Mouse (Mus musculus) B cell, adult (primary cell): Measurements from ENCODE around the gene Dcpp3. TPM values are rescaled to one million over a fixed set of nuclear protein-coding genes. Genes with fewer than 3 reads are reported as not detected.

Experiments used
- total RNA-seq: library from RNA; stranded (reverse); gene quantifications from 4 replicates; pipeline ENCODE4 v1.2.4, GENCODE M21; 2023; ENCODE audit not compliant: inconsistent age

The Dcpp3 gene
- not detected in 4 replicates for total RNA-seq

DNA sequence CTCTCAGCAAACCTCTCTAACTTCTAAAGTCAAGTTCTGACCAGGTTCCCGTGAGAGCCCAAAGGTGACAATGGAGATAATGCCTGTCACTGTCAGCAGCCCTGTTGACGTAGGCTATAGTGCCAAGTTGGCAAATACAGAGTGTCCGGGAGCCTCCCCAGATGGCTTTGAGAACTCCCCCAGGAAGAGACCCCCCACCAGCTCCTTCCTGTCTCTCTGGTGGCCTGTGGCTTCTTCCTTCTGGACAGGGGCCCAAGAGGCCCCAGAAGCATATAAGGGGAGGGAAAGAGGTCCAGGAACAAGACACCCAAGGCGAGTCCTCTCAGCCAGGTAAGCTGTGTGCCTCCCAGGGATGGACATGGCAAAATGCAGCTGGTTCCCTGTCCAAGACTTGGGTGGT lies at the start of gene Dcpp3:
Gene Dcpp3, plus strand, starts transcription at position 301 of the 400 bp plus-strand sequence.

DNA sequence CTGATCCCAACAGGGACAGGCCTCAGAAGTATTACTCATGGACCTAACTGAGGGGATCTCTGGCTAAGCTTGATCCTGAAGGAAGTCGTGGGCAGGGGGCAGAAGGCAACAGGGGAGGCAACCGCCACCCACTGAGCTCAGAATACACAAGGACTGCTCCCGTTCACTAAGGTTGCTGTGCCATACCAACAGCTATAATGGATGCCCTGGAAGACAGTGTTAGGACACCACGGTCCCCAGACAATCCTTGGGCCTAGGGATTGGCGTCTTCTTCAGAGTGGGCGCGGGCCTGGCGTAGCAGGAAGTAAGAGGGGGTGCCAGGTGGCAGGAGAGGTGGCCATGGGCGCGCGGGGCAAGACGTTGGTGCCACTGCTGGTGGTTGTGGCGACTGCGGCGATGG lies 49.5 kb upstream of the Dcpp3 start, which contains the start of gene Prss21:
Gene Prss21, plus strand, starts transcription at position 301 of the 400 bp plus-strand sequence.

DNA sequence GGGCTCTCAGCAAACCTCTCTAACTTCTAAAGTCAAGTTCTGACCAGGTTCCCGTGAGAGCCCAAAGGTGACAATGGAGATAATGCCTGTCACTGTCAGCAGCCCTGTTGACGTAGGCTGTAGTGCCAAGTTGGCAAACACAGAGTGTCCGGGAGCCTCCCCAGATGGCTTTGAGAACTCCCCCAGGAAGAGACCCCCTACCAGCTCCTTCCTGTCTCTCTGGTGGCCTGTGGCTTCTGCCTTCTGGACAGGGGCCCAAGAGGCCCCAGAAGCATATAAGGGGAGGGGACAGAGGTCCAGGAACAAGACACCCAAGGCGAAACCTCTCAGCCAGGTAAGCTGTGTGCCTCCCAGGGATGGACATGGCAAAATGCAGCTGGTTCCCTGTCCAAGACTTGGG lies 36.7 kb upstream of the Dcpp3 start, which contains the start of the genes Dcpp1 and Dcpp2:
Gene Dcpp1, plus strand, starts transcription at position 301 of the 400 bp plus-strand sequence.
Gene Dcpp2, plus strand, starts transcription at position 305 of the 400 bp plus-strand sequence.

DNA sequence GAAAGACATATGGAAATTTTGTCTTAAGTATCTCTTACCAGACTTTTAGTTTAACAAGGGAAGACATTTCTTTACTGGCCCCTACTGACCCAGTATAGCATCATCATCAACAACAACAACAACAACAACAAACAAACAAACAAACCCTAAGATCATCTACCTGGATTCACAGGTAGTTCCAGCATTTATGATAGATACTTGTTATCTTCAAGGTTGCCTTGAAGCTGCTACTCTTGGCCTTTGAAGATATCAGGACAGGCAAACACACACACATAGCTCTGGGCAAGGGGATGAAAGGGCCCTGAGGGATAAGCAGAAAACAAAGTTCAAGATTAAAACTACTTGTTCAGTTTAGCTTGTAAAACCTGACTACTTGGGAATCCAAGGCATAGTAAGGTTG lies 24.1 kb downstream of the Dcpp3 start, which contains the start of gene Sbp:
Gene Sbp, plus strand, starts transcription at position 301 of the 400 bp plus-strand sequence.

DNA sequence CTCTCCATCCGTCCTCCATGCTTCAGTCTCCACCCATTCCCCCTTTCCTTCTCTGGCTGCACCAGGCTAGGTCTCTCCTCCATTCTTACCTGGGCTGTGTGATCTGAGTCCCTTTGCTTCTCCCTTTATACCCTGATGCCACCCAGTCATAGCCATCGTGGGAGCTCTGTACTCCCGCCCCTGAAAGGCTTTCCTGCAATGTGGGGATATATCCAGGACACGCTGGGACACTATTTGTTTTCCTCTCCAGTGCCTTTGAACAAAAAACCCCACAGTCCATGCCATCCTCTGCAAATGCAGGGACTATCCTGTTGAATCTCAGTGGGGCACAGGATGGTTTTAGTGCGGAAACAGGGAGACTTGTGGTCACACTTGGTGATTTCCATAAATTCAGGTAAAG lies 37.9 kb downstream of the Dcpp3 start, which contains the start of gene Sbpl:
Gene Sbpl, minus strand, starts transcription at position 101 of the 400 bp plus-strand sequence.

Other genes starting within 250 kb of the Dcpp3 start
- 36.1 to 48.9 TPM (median 40.8 TPM) in 4 replicates for gene Hcfc1r1, start 243.9 kb upstream of the Dcpp3 start, total RNA-seq
- gene Thoc6, start 243.6 kb upstream of the Dcpp3 start, total RNA-seq = 23.9 to 33.5 TPM (median 27.0 TPM) in 4 replicates
- 8.7 to 13.8 TPM (median 11.7 TPM) in 4 replicates for gene Tnfrsf12a, start 240.0 kb upstream of the Dcpp3 start, total RNA-seq
- gene Cldn6, start 238.2 kb upstream of the Dcpp3 start, total RNA-seq = not detected in 4 replicates
- not detected in 4 replicates for gene Cldn9, start 233.4 kb upstream of the Dcpp3 start, total RNA-seq
- not detected in 4 replicates for gene 1520401A03Rik, start 194.7 kb upstream of the Dcpp3 start, total RNA-seq
- gene Pkmyt1, start 191.1 kb upstream of the Dcpp3 start, total RNA-seq = 32.8 to 35.4 TPM (median 33.4 TPM) in 4 replicates
- gene Paqr4, start 176.6 kb upstream of the Dcpp3 start, total RNA-seq = 0.27 to 0.67 TPM (median 0.48 TPM) in 4 replicates
- not detected in 4 replicates for gene Kremen2, start 171.6 kb upstream of the Dcpp3 start, total RNA-seq
- 24.2 to 32.5 TPM (median 29.5 TPM) in 4 replicates for gene Flywch1, start 145.9 kb upstream of the Dcpp3 start, total RNA-seq
- gene Flywch2, start 131.4 kb upstream of the Dcpp3 start, total RNA-seq = 0.81 TPM in 1 of 4 replicates, not detected in the others
- gene Srrm2, start 126.9 kb upstream of the Dcpp3 start, total RNA-seq = 1,187 to 1,326 TPM (median 1,293 TPM) in 4 replicates
- 159 to 201 TPM (median 175 TPM) in 4 replicates for gene Elob, start 88.3 kb upstream of the Dcpp3 start, total RNA-seq
- not detected in 4 replicates for gene Prss33, start 81.4 kb upstream of the Dcpp3 start, total RNA-seq
- not detected in 4 replicates for gene Prss32, start 73.6 kb upstream of the Dcpp3 start, total RNA-seq
- gene Prss41, start 73.3 kb upstream of the Dcpp3 start, total RNA-seq = 0.69 TPM in 1 of 4 replicates, not detected in the others
- gene Prss21, start 49.4 kb upstream of the Dcpp3 start, total RNA-seq = not detected in 4 replicates
- not detected in 4 replicates for gene Dcpp1, start 36.6 kb upstream of the Dcpp3 start, total RNA-seq
- gene Dcpp2, start 36.6 kb upstream of the Dcpp3 start, total RNA-seq = not detected in 4 replicates
- gene Sbp, start 24.2 kb downstream of the Dcpp3 start, total RNA-seq = not detected in 4 replicates
- not detected in 4 replicates for gene Sbpl, start 37.8 kb downstream of the Dcpp3 start, total RNA-seq
- gene Prss30, start 63.1 kb downstream of the Dcpp3 start, total RNA-seq = not detected in 4 replicates
- gene Prss22, start 80.6 kb downstream of the Dcpp3 start, total RNA-seq = not detected in 4 replicates
- gene Prss27, start 120.7 kb downstream of the Dcpp3 start, total RNA-seq = not detected in 4 replicates
- 28.2 to 33.1 TPM (median 30.9 TPM) in 4 replicates for gene Kctd5, start 156.0 kb downstream of the Dcpp3 start, total RNA-seq
- gene Pdpk1, start 233.5 kb downstream of the Dcpp3 start, total RNA-seq = 64.1 to 73.9 TPM (median 67.7 TPM) in 4 replicates
- 35.6 to 45.5 TPM (median 38.6 TPM) in 4 replicates for gene Amdhd2, start 246.3 kb downstream of the Dcpp3 start, total RNA-seq